7 mouse cellular contexts compared by ENCODE assay signal in genomic region chr7:63212084-63212723, GRCm38 (mm10). TPM values are rescaled to one million over a fixed set of nuclear protein-coding genes. Genes with fewer than 3 reads are reported as not detected.
DNase-seq lines count a peak whose midpoint lies in the region; ATAC-seq and TF ChIP-seq lines count a peak whose summit lies in the region.

TSS of gene Chrna7 (minus strand) at chr7:63212569.

- peak within 1 kb of the TSS; percentile 74 for H3K4me3 ChIP-seq in forebrain, embryonic 13.5 days
- H3K4me3 ChIP-seq in heart, embryonic 15.5 days = peak within 1 kb of the TSS; percentile 64
- peak within 1 kb of the TSS; percentile 50 for H3K4me3 ChIP-seq in kidney, postnatal 0 days (replicated peaks; ENCODE audit: low read depth, low read length)
- peak within 1 kb of the TSS; percentile 69 for H3K4me3 ChIP-seq in limb, embryonic 15.5 days
- peak within 1 kb of the TSS; percentile 83 for H3K4me3 ChIP-seq in midbrain, postnatal 0 days (ENCODE audit: low read depth, low read length)

- H3K9me3 ChIP-seq in forebrain, embryonic 13.5 days (replicated peaks) = no peaks in the 10 kb centered on the region
- no peaks in the 10 kb centered on the region for H3K9me3 ChIP-seq in heart, embryonic 15.5 days (replicated peaks)
- H3K9me3 ChIP-seq in kidney, postnatal 0 days (replicated peaks; ENCODE audit: low read length) = no peaks in the 10 kb centered on the region
- no peaks in the 10 kb centered on the region for H3K9me3 ChIP-seq in limb, embryonic 15.5 days
- H3K9me3 ChIP-seq in midbrain, postnatal 0 days (ENCODE audit: low read length) = no peaks in the 10 kb centered on the region

- peak within 1 kb of the TSS; percentile 82 for H3K9ac ChIP-seq in forebrain, embryonic 13.5 days
- peak within 1 kb of the TSS; percentile 51 for H3K9ac ChIP-seq in heart, embryonic 15.5 days
- peak within 1 kb of the TSS; percentile 31; the same call in 1 of the 2 replicates for H3K9ac ChIP-seq in kidney, postnatal 0 days (ENCODE audit: low read depth, low read length)
- peak within 1 kb of the TSS; percentile 50 for H3K9ac ChIP-seq in limb, embryonic 15.5 days
- H3K9ac ChIP-seq in midbrain, postnatal 0 days (replicated peaks; ENCODE audit: low read length, poor library complexity, severe bottlenecking) = peak within 1 kb of the TSS; percentile 70

- peak; percentile 96 for ATAC-seq in forebrain, embryonic 13.5 days
- peak; percentile 89 for ATAC-seq in heart, embryonic 15.5 days (replicated peaks; ENCODE audit: insufficient number of reproducible peaks, insufficient read depth, low FRiP score, low read depth)
- peak; percentile 92 for ATAC-seq in kidney, postnatal 0 days (replicated peaks; ENCODE audit: low FRiP score, low read depth)
- peak; percentile 71; the same call in 1 of the 2 replicates for ATAC-seq in limb, embryonic 15.5 days (ENCODE audit: insufficient number of reproducible peaks, low FRiP score, low TSS enrichment, low read depth)
- peak; percentile 93 for ATAC-seq in midbrain, postnatal 0 days (ENCODE audit: low FRiP score)

- peak within 1 kb of the TSS; percentile 90 for H3K4me2 ChIP-seq in forebrain, embryonic 13.5 days
- H3K4me2 ChIP-seq in heart, embryonic 15.5 days = peak within 1 kb of the TSS; percentile 99
- H3K4me2 ChIP-seq in kidney, postnatal 0 days (ENCODE audit: low read length) = peak within 1 kb of the TSS; percentile 87
- H3K4me2 ChIP-seq in limb, embryonic 15.5 days = peak within 1 kb of the TSS; percentile 95
- H3K4me2 ChIP-seq in midbrain, postnatal 0 days (ENCODE audit: low read depth, low read length, poor library complexity, severe bottlenecking) = peak within 1 kb of the TSS; percentile 94

- TF ChIP-seq CTCF in kidney, postnatal 0 days (IDR thresholded peaks at IDR 0.05; ENCODE audit: low read depth) = peak; percentile 48
- TF ChIP-seq CTCF in midbrain, postnatal 0 days (IDR thresholded peaks at IDR 0.05) = peak; percentile 72

- H3K27me3 ChIP-seq in forebrain, embryonic 13.5 days = peaks cover 9% of the 10 kb centered on the region; the same call in 1 of the 2 replicates
- peaks cover 10% of the 10 kb centered on the region for H3K27me3 ChIP-seq in heart, embryonic 15.5 days
- no peaks in the 10 kb centered on the region for H3K27me3 ChIP-seq in kidney, postnatal 0 days (ENCODE audit: insufficient read depth, low read length)
- H3K27me3 ChIP-seq in limb, embryonic 15.5 days = peaks cover 6% of the 10 kb centered on the region
- H3K27me3 ChIP-seq in midbrain, postnatal 0 days (ENCODE audit: insufficient read depth, low read length) = no peaks in the 10 kb centered on the region

- peak; percentile 83 for DNase-seq in cerebellum, adult 11-12 months
- DNase-seq in kidney, postnatal 0 days (ENCODE audit: low spot score) = peak; percentile 84
- DNase-seq in midbrain, postnatal 0 days (ENCODE audit: low spot score) = peak; percentile 81
- peak; percentile 52 for DNase-seq in testis, postnatal 14 days (ENCODE audit: low spot score)

- no peaks in the 10 kb centered on the region; the same call in 1 of the 2 replicates for H3K4me1 ChIP-seq in forebrain, embryonic 13.5 days
- H3K4me1 ChIP-seq in heart, embryonic 15.5 days (replicated peaks) = peaks cover 7% of the 10 kb centered on the region; the same call in 1 of the 2 replicates
- H3K4me1 ChIP-seq in kidney, postnatal 0 days (replicated peaks; ENCODE audit: insufficient read depth, low read length) = no peaks in the 10 kb centered on the region
- peaks cover 9% of the 10 kb centered on the region; the same call in 1 of the 2 replicates for H3K4me1 ChIP-seq in limb, embryonic 15.5 days
- H3K4me1 ChIP-seq in midbrain, postnatal 0 days (ENCODE audit: insufficient read depth, low read length) = no peaks in the 10 kb centered on the region

- H3K36me3 ChIP-seq in forebrain, embryonic 13.5 days (ENCODE audit: poor library complexity, severe bottlenecking) = no peaks in the 10 kb centered on the region
- no peaks in the 10 kb centered on the region for H3K36me3 ChIP-seq in heart, embryonic 15.5 days
- H3K36me3 ChIP-seq in kidney, postnatal 0 days (ENCODE audit: insufficient read depth, low read length) = no peaks in the 10 kb centered on the region
- no peaks in the 10 kb centered on the region for H3K36me3 ChIP-seq in limb, embryonic 15.5 days
- H3K36me3 ChIP-seq in midbrain, postnatal 0 days (ENCODE audit: insufficient read depth, low read length) = no peaks in the 10 kb centered on the region

- WGBS in forebrain, embryonic 13.5 days = under 1% methylated on average over 72 of the region's 73 CpGs
- WGBS in heart, embryonic 15.5 days = under 1% methylated on average over 73 of the region's 73 CpGs
- WGBS in kidney, postnatal 0 days = under 1% methylated on average over 66 of the region's 73 CpGs
- under 1% methylated on average over 56 of the region's 73 CpGs for WGBS in limb, embryonic 15.5 days
- under 1% methylated on average over 44 of the region's 73 CpGs for WGBS in midbrain, postnatal 0 days

- peak within 1 kb of the TSS; percentile 40; the same call in 1 of the 2 replicates for H3K27ac ChIP-seq in forebrain, embryonic 13.5 days
- H3K27ac ChIP-seq in heart, embryonic 15.5 days = no peak within 1 kb of the TSS
- no peak within 1 kb of the TSS for H3K27ac ChIP-seq in kidney, postnatal 0 days
- H3K27ac ChIP-seq in limb, embryonic 15.5 days = no peak within 1 kb of the TSS
- no peak within 1 kb of the TSS for H3K27ac ChIP-seq in midbrain, postnatal 0 days (ENCODE audit: low read depth, low read length)

RNA-seq across cellular contexts. Expression of gene Chrna7, which starts in this region (rescaled TPM):
- 5.0 and 5.4 TPM in 2 replicates for polyA plus RNA-seq in forebrain, embryonic 13.5 days (2015; fragmentation: Nextera tagmentation; extraction: Ambion mirVana)
- polyA plus RNA-seq in heart, embryonic 15.5 days (2015; fragmentation: Nextera tagmentation; extraction: Ambion mirVana) = 0.35 and 1.3 TPM in 2 replicates
- 0.75 and 0.88 TPM in 2 replicates for polyA plus RNA-seq in kidney, postnatal 0 days (2015; fragmentation: Nextera tagmentation; extraction: Ambion mirVana)
- 2.0 and 2.3 TPM in 2 replicates for polyA plus RNA-seq in limb, embryonic 15.5 days (2015; fragmentation: Nextera tagmentation; extraction: Ambion mirVana)
- 31.2 and 34.1 TPM in 2 replicates for total RNA-seq in midbrain, postnatal 0 days (2014; rRNA removed)
- polyA plus RNA-seq in midbrain, postnatal 0 days (2015; fragmentation: Nextera tagmentation; extraction: Ambion mirVana) = 5.5 and 7.3 TPM in 2 replicates

Comparison
In these comparisons a context has a peak if more than half of its experiments do, and no peak if none do; other contexts are left out.
1. Peak in DNase-seq, ATAC-seq, H3K4me3 ChIP-seq, H3K9ac ChIP-seq and H3K4me2 ChIP-seq in kidney, postnatal 0 days; RNA of the gene not detected or under 1 TPM.
2. H3K9ac ChIP-seq: peak in every context shown above with its lines; median percentile 82 in forebrain, embryonic 13.5 days; 70 in midbrain, postnatal 0 days; 51 in heart, embryonic 15.5 days; 50 in limb, embryonic 15.5 days; 31 in kidney, postnatal 0 days.